Mouse (Mus musculus): ENCODE data around the gene Nxnl2. TPM values are rescaled to one million over a fixed set of nuclear protein-coding genes. Genes with fewer than 3 reads are reported as not detected.
"Not testable (repeated sequence)": the region's sequence is repeated elsewhere in the genome, so short reads cannot be mapped to it uniquely, and the experiment has no call there.

Nxnl2 gene
- polyA plus RNA-seq, 1 experiment from 2014 or later, result 0.15 TPM

DNA sequence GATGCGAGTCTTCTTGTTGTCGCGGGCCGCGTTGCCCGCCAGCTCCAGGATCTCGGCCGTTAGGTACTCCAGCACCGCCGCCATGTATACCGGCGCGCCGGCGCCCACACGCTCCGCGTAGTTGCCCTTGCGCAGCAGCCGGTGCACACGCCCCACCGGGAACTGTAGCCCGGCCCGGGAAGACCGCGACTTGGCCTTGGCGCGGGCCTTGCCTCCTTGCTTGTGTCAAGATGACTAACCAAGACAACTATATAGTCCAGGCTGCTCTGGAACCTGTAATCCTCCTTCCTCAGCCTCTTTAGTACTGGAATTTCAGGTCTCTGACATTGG lies 32.0 kb downstream of the Nxnl2 start:
- DNase-seq; H3K9ac ChIP-seq (replicated peaks); H3K27ac ChIP-seq (ENCODE audit: low read depth); H3K36me3 ChIP-seq (replicated peaks; ENCODE audit: insufficient read depth, low read length); H3K4me3 ChIP-seq (ENCODE audit: low read depth, low read length); H3K9me3 ChIP-seq (ENCODE audit: low read length); H3K27me3 ChIP-seq (ENCODE audit: insufficient read depth, low read length); H3K4me1 ChIP-seq (ENCODE audit: insufficient read depth): not testable (repeated sequence)
- H3K4me2 ChIP-seq (ENCODE audit: low read depth, low read length), result peak overlapping the region; percentile 55
- peak; percentile 45; the same call in 1 of the 2 replicates for ATAC-seq
- WGBS (ENCODE audit: insufficient replicate concordance), result 9% methylated on average over 15 of the region's 28 CpGs
- 0 out of 2 replicates have a peak, but pooled peaks have one; percentile 10 for TF ChIP-seq CTCF (IDR thresholded peaks at IDR 0.05; ENCODE audit: low read depth)

DNA sequence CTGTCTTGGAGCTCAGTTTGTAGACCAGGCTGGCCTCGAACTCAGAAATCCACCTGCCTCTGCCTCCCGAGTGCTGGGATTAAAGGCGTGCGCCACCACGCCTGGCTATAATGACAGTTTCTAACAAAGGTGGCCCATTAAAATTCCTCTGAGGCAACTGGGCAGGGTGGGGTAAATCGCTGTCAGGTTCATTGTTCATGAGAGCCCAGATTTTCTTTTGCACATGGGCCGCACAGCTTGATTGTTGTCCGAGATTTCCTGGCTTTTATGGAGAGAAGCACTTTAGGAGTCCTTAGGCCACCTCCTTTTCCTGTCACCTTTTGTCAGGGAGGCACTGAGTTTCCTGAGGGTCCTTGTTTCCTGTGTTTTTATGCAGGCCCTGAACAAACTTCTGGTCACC lies 32.6 kb downstream of the Nxnl2 start:
- H3K27ac ChIP-seq (ENCODE audit: low read depth), result no peak overlapping the region
- H3K36me3 ChIP-seq (replicated peaks; ENCODE audit: insufficient read depth, low read length), result no peaks in the 10 kb centered on the region
- no peak overlapping the region for H3K4me2 ChIP-seq (ENCODE audit: low read depth, low read length)
- 86% methylated on average over 8 of the region's 8 CpGs for WGBS (ENCODE audit: insufficient replicate concordance)
- H3K4me1 ChIP-seq (ENCODE audit: insufficient read depth), result no peaks in the 10 kb centered on the region
- no peak for DNase-seq
- H3K9me3 ChIP-seq (ENCODE audit: low read length), result no peaks in the 10 kb centered on the region
- no peak overlapping the region for H3K4me3 ChIP-seq (ENCODE audit: low read depth, low read length)
- 0 out of 2 replicates have a peak, but pooled peaks cover 3% of the 10 kb centered on the region for H3K27me3 ChIP-seq (ENCODE audit: insufficient read depth, low read length)
- TF ChIP-seq CTCF (IDR thresholded peaks at IDR 0.05; ENCODE audit: low read depth) (no peak), EP300 (IDR thresholded peaks at IDR 0.05; ENCODE audit: low read depth) (no peak)
- ATAC-seq, result no peak
- H3K9ac ChIP-seq (replicated peaks), result no peak overlapping the region

DNA sequence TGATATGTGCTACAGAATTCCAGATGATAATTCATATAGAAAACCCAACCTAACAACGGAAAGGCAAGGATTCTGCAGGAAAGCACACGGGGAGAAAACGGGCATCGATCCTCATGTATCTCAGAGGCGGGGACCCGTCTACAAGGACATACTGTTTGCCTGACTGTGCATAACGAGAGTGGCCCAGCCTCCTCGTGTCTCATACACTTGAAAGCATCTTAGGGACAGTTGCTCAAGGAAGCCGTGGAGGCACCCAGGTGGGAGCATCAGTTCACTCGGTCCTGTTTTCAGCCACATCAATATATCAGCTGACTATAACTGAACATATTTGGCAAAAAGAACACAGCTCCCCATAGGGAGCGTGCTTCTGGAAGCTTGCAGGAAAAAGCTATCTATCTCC lies 33.3 kb downstream of the Nxnl2 start:
- H3K27ac ChIP-seq (ENCODE audit: low read depth); H3K4me2 ChIP-seq (ENCODE audit: low read depth, low read length): not testable (repeated sequence)

DNA sequence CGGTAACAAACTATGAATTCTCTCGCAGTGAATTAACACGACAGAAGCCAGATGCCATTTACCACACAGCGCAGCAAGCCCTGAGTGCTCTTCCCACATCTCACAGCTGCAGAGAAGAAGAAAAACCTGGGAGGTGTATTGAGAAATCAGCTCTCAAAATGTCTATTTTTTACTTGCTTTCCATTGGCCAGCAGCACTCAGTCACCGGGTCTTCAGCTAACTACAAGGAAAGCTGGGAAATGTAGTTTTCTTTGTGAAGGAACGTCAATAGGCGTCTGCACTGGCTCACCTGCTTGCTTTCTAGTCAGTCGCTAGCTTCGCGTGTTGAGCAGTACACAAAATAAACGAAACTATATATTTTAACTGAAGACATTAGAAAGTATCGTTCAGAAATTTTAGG lies 37.1 kb downstream of the Nxnl2 start:
- no peak for DNase-seq
- Histone ChIP-seq H3K27me3 (ENCODE audit: insufficient read depth, low read length) (no peaks in the 10 kb centered on the region), H3K27ac (ENCODE audit: low read depth) (no peak overlapping the region), H3K4me2 (ENCODE audit: low read depth, low read length) (no peak overlapping the region), H3K36me3 (replicated peaks; ENCODE audit: insufficient read depth, low read length) (no peaks in the 10 kb centered on the region), H3K9me3 (ENCODE audit: low read length) (no peaks in the 10 kb centered on the region), H3K4me3 (ENCODE audit: low read depth, low read length) (no peak overlapping the region), H3K4me1 (ENCODE audit: insufficient read depth) (no peaks in the 10 kb centered on the region), H3K9ac (replicated peaks) (no peak overlapping the region)
- WGBS (ENCODE audit: insufficient replicate concordance), result 70% methylated on average over 12 of the region's 12 CpGs
- TF ChIP-seq EP300 (IDR thresholded peaks at IDR 0.05; ENCODE audit: low read depth) (no peak), CTCF (IDR thresholded peaks at IDR 0.05; ENCODE audit: low read depth) (no peak)
- ATAC-seq, result no peak

More for the DNA sequence above, 33.3 kb downstream of the Nxnl2 start:
- ATAC-seq; DNase-seq; H3K9me3 ChIP-seq (ENCODE audit: low read length); H3K4me3 ChIP-seq (ENCODE audit: low read depth, low read length); H3K27me3 ChIP-seq (ENCODE audit: insufficient read depth, low read length); H3K4me1 ChIP-seq (ENCODE audit: insufficient read depth); H3K36me3 ChIP-seq (replicated peaks; ENCODE audit: insufficient read depth, low read length); H3K9ac ChIP-seq (replicated peaks): not testable (repeated sequence)
- WGBS (ENCODE audit: insufficient replicate concordance), result 88% methylated on average over 11 of the region's 11 CpGs

DNA sequence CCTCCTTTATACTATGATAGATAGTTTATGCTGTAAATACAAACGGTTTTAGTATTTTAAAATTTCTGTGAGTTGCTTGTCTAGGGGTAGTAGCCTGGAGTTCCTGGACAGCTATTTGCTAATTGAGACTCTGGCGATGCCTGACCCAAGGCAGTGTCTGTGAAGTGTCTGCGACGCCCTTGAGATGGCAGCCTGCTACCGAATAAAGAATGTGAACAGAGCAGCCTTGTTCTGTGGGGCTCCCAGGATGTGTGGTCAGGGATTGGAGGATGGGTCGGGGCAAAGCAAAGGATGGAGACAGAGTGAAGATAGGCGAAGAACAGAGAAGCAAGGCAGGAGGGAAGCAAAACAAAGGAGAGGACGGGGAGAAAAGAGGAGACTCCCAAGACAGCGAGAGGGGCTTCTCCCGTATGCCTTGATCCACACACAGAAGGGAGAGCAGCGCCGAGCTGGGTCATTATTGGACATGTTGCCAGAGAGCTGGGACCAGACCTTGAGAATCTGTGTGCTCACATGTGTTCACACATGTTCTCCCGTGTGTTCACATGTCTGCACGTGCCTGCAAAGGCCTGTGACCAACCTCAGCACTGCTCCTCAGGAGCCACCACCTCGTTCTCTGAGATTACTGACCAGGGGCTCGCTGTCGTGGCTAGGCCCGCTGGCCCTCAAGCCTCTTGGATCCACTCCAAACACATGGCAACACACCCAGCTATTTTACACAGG lies 37.7 kb downstream of the Nxnl2 start:
- no peak for TF ChIP-seq EP300 (IDR thresholded peaks at IDR 0.05; ENCODE audit: low read depth)
- peak; percentile 28; the same call in 1 of the 2 replicates for TF ChIP-seq CTCF (IDR thresholded peaks at IDR 0.05; ENCODE audit: low read depth)
- Histone ChIP-seq H3K27me3 (ENCODE audit: insufficient read depth, low read length) (no peaks in the 10 kb centered on the region), H3K9me3 (ENCODE audit: low read length) (no peaks in the 10 kb centered on the region), H3K4me3 (ENCODE audit: low read depth, low read length) (no peak overlapping the region), H3K27ac (ENCODE audit: low read depth) (no peak overlapping the region), H3K9ac (replicated peaks) (no peak overlapping the region), H3K36me3 (replicated peaks; ENCODE audit: insufficient read depth, low read length) (no peaks in the 10 kb centered on the region), H3K4me2 (ENCODE audit: low read depth, low read length) (no peak overlapping the region), H3K4me1 (ENCODE audit: insufficient read depth) (no peaks in the 10 kb centered on the region)
- WGBS (ENCODE audit: insufficient replicate concordance), result 76% methylated on average over 18 of the region's 18 CpGs
- ATAC-seq (no peak), DNase-seq (no peak)

DNA sequence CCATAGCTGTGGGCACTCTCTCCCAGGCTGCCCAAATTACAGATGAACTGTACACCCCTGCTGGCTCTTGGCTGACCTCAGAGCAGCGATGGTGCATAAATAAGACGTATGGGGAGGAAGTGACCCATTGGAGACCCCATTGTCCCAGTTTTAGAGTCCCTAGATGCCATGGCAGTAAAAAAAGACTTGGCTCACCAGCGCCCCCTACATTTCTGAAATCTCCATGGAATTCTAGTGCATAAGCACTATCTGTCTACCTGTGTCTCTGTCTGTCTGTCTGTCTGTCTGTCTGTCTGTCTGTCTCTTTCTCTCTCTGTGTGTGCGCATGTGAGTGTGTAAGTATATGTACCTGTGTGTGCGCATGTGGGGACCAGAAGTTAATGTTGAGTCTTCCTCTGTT lies 39.8 kb downstream of the Nxnl2 start:
- H3K27ac ChIP-seq (ENCODE audit: low read depth), result no peak overlapping the region
- no peak for TF ChIP-seq EP300 (IDR thresholded peaks at IDR 0.05; ENCODE audit: low read depth)
- peak; percentile 29; the same call in 1 of the 2 replicates for TF ChIP-seq CTCF (IDR thresholded peaks at IDR 0.05; ENCODE audit: low read depth)
- H3K4me1 ChIP-seq (ENCODE audit: insufficient read depth), result no peaks in the 10 kb centered on the region
- H3K36me3 ChIP-seq (replicated peaks; ENCODE audit: insufficient read depth, low read length), result no peaks in the 10 kb centered on the region
- no peak for DNase-seq
- ATAC-seq, result no peak
- no peak overlapping the region for H3K9ac ChIP-seq (replicated peaks)
- no peak overlapping the region for H3K4me3 ChIP-seq (ENCODE audit: low read depth, low read length)
- 59% methylated on average over 5 of the region's 5 CpGs for WGBS (ENCODE audit: insufficient replicate concordance)
- H3K4me2 ChIP-seq (ENCODE audit: low read depth, low read length), result no peak overlapping the region
- no peaks in the 10 kb centered on the region for H3K9me3 ChIP-seq (ENCODE audit: low read length)
- H3K27me3 ChIP-seq (ENCODE audit: insufficient read depth, low read length), result no peaks in the 10 kb centered on the region

DNA sequence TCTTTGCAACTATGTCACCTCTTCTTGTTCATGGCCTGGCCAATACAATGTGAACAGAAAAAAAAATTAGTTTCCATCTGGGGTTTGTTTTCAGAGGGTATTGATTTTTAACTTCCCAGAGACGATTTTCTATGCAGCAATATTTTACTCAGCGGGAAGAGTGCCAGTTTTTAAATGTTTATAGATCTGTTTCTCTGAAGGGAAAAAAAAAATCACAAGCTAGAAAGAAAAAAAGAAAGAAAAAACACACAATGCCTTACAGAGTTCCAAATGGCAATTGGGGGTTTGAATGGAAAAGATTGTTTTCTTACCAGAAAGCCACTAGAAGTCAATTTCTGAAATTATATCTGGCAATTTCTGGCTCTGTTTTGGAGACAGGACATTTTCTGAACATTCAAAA lies 43.9 kb downstream of the Nxnl2 start:
- Histone ChIP-seq H3K9ac (replicated peaks) (no peak overlapping the region), H3K27me3 (ENCODE audit: insufficient read depth, low read length) (no peaks in the 10 kb centered on the region), H3K9me3 (ENCODE audit: low read length) (no peaks in the 10 kb centered on the region), H3K4me2 (ENCODE audit: low read depth, low read length) (no peak overlapping the region), H3K4me1 (ENCODE audit: insufficient read depth) (no peaks in the 10 kb centered on the region), H3K36me3 (replicated peaks; ENCODE audit: insufficient read depth, low read length) (no peaks in the 10 kb centered on the region), H3K4me3 (ENCODE audit: low read depth, low read length) (no peak overlapping the region), H3K27ac (ENCODE audit: low read depth) (no peak overlapping the region)
- TF ChIP-seq EP300 (IDR thresholded peaks at IDR 0.05; ENCODE audit: low read depth) (no peak), CTCF (IDR thresholded peaks at IDR 0.05; ENCODE audit: low read depth) (no peak)
- DNase-seq (no peak), ATAC-seq (no peak)
- WGBS (ENCODE audit: insufficient replicate concordance), result 51% methylated on average over 2 of the region's 2 CpGs

All from liver, postnatal 0 days (tissue).